Mouse (Mus musculus): ENCODE data around the gene Brpf3.

- TF ChIP-seq CTCF (IDR thresholded peaks at IDR 0.05; ENCODE audit: low read depth, low read length): no peak
- no peak for TF ChIP-seq GATA1 (IDR thresholded peaks at IDR 0.05; ENCODE audit: borderline replicate concordance, low read length)
These were observed 3.9 kb upstream of the Brpf3 start for GRCm38 (mm10) chr17:28797031-28797430.
